In genomic region chr4:127854776-127855409, GRCm38 (mm10) we compare ENCODE assay signal across 26 mouse cellular contexts.
A peak's percentile ranks its signal among the peaks of the same experiment; 100 is the strongest.
DNase-seq lines count a peak whose midpoint lies in the region; ATAC-seq lines count a peak whose summit lies in the region.
"Had no signal": no experiment of that assay in that cellular context is flagged by ENCODE, and none has a peak within 500 bp of the region (broad histone marks: within the 10 kb centered on the region; RNA-seq: fewer than 3 reads in every experiment).

No protein-coding gene starts in this region.

- H3K36me3 ChIP-seq in midbrain, embryonic 11.5 days (ENCODE audit: control insufficient read depth, insufficient read depth, low read length) = no peaks in the 10 kb centered on the region
- H3K36me3 ChIP-seq in midbrain, embryonic 15.5 days (replicated peaks) = no peaks in the 10 kb centered on the region
- H3K36me3 ChIP-seq: forebrain, embryonic 10.5 days; heart, embryonic 10.5 days; heart, embryonic 13.5 days had no signal

- no peaks in the 10 kb centered on the region for H3K27me3 ChIP-seq in midbrain, embryonic 11.5 days (ENCODE audit: control insufficient read depth, insufficient read depth, low read length)
- no peaks in the 10 kb centered on the region for H3K27me3 ChIP-seq in midbrain, embryonic 15.5 days (replicated peaks)
- H3K27me3 ChIP-seq: forebrain, embryonic 13.5 days; heart, embryonic 13.5 days had no signal

- no peak overlapping the region for H3K9ac ChIP-seq in midbrain, embryonic 11.5 days (ENCODE audit: low read length)
- H3K9ac ChIP-seq in midbrain, embryonic 15.5 days = no peak overlapping the region
- H3K9ac ChIP-seq: forebrain, embryonic 13.5 days; heart, embryonic 13.5 days; hindbrain, embryonic 14.5 days had no signal

- peak; percentile 13 for DNase-seq in adrenal gland, adult 2 months
- no peak for DNase-seq in adrenal gland, adult 18-20 months (ENCODE audit: low spot score in 2 of 2)
- DNase-seq in frontal cortex, postnatal 10 days (ENCODE audit: low spot score in 2 of 2) = no peak
- peak; percentile 28 to 41 for DNase-seq in left cerebral cortex, adult 18-20 months (ENCODE audit: low spot score in 2 of 2)
- no peak for DNase-seq in left cerebral cortex, adult 11 months (ENCODE audit: low spot score)
- peak; percentile 6 for DNase-seq in midbrain, embryonic 11.5 days (ENCODE audit: low spot score, missing footprints)
- DNase-seq: adrenal gland, postnatal 14 days; cerebellum, adult 11-12 months; cerebellum, adult 9-10 months; cerebellum, postnatal 36 days; gastrocnemius, postnatal 36 days; heart, adult 18-20 months; heart, postnatal 14 days; heart, postnatal 4 days had no signal

- WGBS in midbrain, embryonic 11.5 days = 78% methylated on average over 3 of the region's 3 CpGs
- WGBS in midbrain, embryonic 15.5 days = 90% methylated on average over 3 of the region's 3 CpGs

- H3K4me3 ChIP-seq in midbrain, embryonic 11.5 days (ENCODE audit: low read depth, low read length) = no peak overlapping the region
- H3K4me3 ChIP-seq in midbrain, embryonic 15.5 days = no peak overlapping the region
- H3K4me3 ChIP-seq: forebrain, embryonic 10.5 days; forebrain, embryonic 13.5 days; heart, embryonic 10.5 days; heart, embryonic 13.5 days had no signal

- ATAC-seq in frontal cortex, adult (ENCODE audit: low TSS enrichment) = peak; percentile 72; the same call in 1 of the 2 replicates
- no peak for ATAC-seq in midbrain, embryonic 11.5 days (ENCODE audit: low FRiP score)
- ATAC-seq in midbrain, embryonic 15.5 days (replicated peaks) = no peak
- ATAC-seq: activated CD4-positive, CD25-positive, alpha-beta regulatory T cell, adult 4 months; forebrain, embryonic 13.5 days; forebrain, embryonic 16.5 days; hindbrain, postnatal 0 days; inflammation-experienced regulatory T-cells, adult 6 months; intestine, embryonic 16.5 days had no signal

- no peaks in the 10 kb centered on the region for H3K4me1 ChIP-seq in midbrain, embryonic 11.5 days (ENCODE audit: control insufficient read depth, insufficient read depth, low read length)
- H3K4me1 ChIP-seq in midbrain, embryonic 15.5 days = no peaks in the 10 kb centered on the region
- H3K4me1 ChIP-seq: forebrain, embryonic 10.5 days; forebrain, embryonic 13.5 days; heart, embryonic 10.5 days; heart, embryonic 13.5 days had no signal

- no peaks in the 10 kb centered on the region for H3K9me3 ChIP-seq in midbrain, embryonic 11.5 days (ENCODE audit: control insufficient read depth, low read length)
- H3K9me3 ChIP-seq in midbrain, embryonic 15.5 days = no peaks in the 10 kb centered on the region
- H3K9me3 ChIP-seq: forebrain, embryonic 10.5 days; forebrain, embryonic 13.5 days; heart, embryonic 10.5 days had no signal

- no peak overlapping the region for H3K27ac ChIP-seq in midbrain, embryonic 11.5 days (ENCODE audit: low read depth, low read length)
- H3K27ac ChIP-seq in midbrain, embryonic 15.5 days = no peak overlapping the region
- H3K27ac ChIP-seq: forebrain, embryonic 10.5 days; forebrain, embryonic 13.5 days; heart, embryonic 10.5 days; heart, embryonic 13.5 days; hindbrain, embryonic 14.5 days; hindbrain, postnatal 0 days had no signal

- no peak overlapping the region for H3K4me2 ChIP-seq in midbrain, embryonic 11.5 days
- no peak overlapping the region for H3K4me2 ChIP-seq in midbrain, embryonic 15.5 days
- H3K4me2 ChIP-seq: forebrain, embryonic 13.5 days; heart, embryonic 13.5 days; hindbrain, embryonic 14.5 days had no signal

Comparison
In these comparisons a context has a peak if more than half of its experiments do, and no peak if none do; other contexts are left out.
1. DNase-seq: peak in adrenal gland, adult 2 months (single experiment), left cerebral cortex, adult 18-20 months (2 of 2) and midbrain, embryonic 11.5 days (single experiment); none in adrenal gland, adult 18-20 months (0 of 2), frontal cortex, postnatal 10 days (0 of 2) and left cerebral cortex, adult 11 months (single experiment).